Mouse (Mus musculus) Patski (cell line): ENCODE data around the gene Dusp16. TPM values are rescaled to one million over a fixed set of nuclear protein-coding genes. Genes with fewer than 3 reads are reported as not detected.

ENCODE experiments used
- ATAC-seq: fragments of 100-300 bp; one replicate; pipeline ENCODE4 v1.8.0; 2021
- CTCF ChIA-PET: fragments of 350-600 bp; sonication (Branson Sonifier 250); formaldehyde crosslinking; loops from one replicate; lab custom pipeline; 2022; ENCODE audit warnings: inconsistent platforms; lab: Charles Lee
- POLR2A ChIA-PET: fragments of 350-600 bp; sonication (Branson Sonifier 250); formaldehyde crosslinking; loops from one replicate; lab custom pipeline; 2022; ENCODE audit warnings: antibody characterized with exemption, inconsistent platforms; lab: Charles Lee
- DNase-seq: peaks from one replicate; pipeline ENCODE4 v3.0.0-alpha.2; 2011; ENCODE audit warnings: low read depth, low spot score
- H3K27me3 ChIP-seq: fragments of 371-371 bp; one replicate; pipeline ENCODE4 v1.5.1; 2021
- CTCF ChIP-seq: fragments of 100-300 bp; IDR thresholded peaks from one replicate; pipeline ENCODE4 v1.5.1; 2021
- in situ Hi-C: fragments of 300-500 bp; cut with MboI; formaldehyde crosslinking; loops from 3 replicates; pipeline ENCODE4 v1.11.1; 2018; ENCODE audit warnings: low pct_unique_long_range_greater_than_20kb, mixed read lengths
- polyA plus RNA-seq: library from polyadenylated mRNA; unstranded; gene quantifications from one replicate; pipeline ENCODE4 v1.2.3, GENCODE M21; 2021

Gene Dusp16
- polyA plus RNA-seq, result 43.7 TPM

GRCm38 (mm10) chr6:134792141-134793045 lies at the start of gene Dusp16:
Gene Dusp16, minus strand, starts transcription at chr6:134792625.
- no peaks in the 10 kb centered on the region for H3K27me3 ChIP-seq
- POLR2A ChIA-PET, result interaction anchor here (0.6 to 1.8 kb wide), 2 partner anchors 13 to 122 kb away, joined by 3 to 10 read pairs; no protein-coding TSS in a partner anchor
- CTCF ChIA-PET, result interaction anchor here (1.4 kb wide), 1 partner anchor 120 kb away, joined by 4 read pairs; no protein-coding TSS in a partner anchor
- in situ Hi-C loops, result loop anchor here (5.0 kb wide), 1 partner anchor 35 kb away; no protein-coding TSS in a partner anchor
- ATAC-seq (peak; percentile 75), DNase-seq (peak; percentile 90)
- TF ChIP-seq CTCF, result peak; percentile 19

DNA sequence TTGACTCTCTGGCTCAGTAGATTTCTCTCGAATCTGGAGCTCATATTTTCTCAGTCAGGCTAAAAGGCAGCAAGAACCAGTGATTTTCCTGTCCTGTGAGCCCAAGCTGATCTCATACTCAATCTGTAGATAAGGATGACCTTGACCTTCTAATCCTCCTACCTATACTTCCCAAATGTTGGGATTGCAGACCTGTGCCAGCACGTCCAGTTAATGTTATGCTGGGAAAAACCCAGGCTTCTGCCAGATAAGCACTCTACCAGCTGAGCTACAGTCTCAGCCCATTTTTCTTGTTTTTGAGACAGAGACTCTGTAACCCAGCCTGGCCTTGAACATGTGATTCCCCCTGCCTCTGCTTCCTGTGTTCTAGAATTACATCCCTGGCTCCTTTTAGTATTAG lies 47.9 kb upstream of the Dusp16 start:
- POLR2A ChIA-PET, result interaction anchor here (1.3 kb wide), 1 partner anchor 8 kb away, joined by 4 read pairs; no protein-coding TSS in a partner anchor
- CTCF ChIA-PET, result no interaction called here
- ATAC-seq (no peak), DNase-seq (no peak)
- no peaks in the 10 kb centered on the region for H3K27me3 ChIP-seq
- in situ Hi-C loops, result no loop called here
- TF ChIP-seq CTCF, result no peak

DNA sequence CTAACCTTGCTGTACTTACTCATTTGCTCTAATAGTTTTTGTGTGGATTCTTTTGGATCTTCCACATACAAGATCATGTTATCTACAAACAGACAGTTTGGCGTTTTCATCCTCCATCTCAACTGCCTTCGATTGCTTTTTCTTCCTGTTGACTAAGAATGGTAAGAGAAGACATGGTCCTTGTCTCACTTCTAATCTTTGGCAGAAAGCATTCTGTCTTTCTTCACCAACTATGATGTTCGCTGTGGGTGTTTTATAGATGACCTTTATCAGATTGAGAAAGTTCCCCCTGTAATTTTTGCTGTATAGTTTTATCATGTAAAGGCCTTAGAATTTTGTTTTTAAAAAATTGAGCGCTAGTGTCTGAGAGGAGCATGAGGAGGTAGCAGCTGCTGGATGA lies 45.7 kb upstream of the Dusp16 start:
- CTCF ChIA-PET, result interaction anchor here (1.0 to 1.2 kb wide), 3 partner anchors 9 to 25 kb away, joined by 3 to 5 read pairs (median 3); no protein-coding TSS in a partner anchor
- no peak for DNase-seq
- no peak for ATAC-seq
- POLR2A ChIA-PET, result no interaction called here
- in situ Hi-C loops, result no loop called here
- H3K27me3 ChIP-seq, result no peaks in the 10 kb centered on the region
- no peak for TF ChIP-seq CTCF

DNA sequence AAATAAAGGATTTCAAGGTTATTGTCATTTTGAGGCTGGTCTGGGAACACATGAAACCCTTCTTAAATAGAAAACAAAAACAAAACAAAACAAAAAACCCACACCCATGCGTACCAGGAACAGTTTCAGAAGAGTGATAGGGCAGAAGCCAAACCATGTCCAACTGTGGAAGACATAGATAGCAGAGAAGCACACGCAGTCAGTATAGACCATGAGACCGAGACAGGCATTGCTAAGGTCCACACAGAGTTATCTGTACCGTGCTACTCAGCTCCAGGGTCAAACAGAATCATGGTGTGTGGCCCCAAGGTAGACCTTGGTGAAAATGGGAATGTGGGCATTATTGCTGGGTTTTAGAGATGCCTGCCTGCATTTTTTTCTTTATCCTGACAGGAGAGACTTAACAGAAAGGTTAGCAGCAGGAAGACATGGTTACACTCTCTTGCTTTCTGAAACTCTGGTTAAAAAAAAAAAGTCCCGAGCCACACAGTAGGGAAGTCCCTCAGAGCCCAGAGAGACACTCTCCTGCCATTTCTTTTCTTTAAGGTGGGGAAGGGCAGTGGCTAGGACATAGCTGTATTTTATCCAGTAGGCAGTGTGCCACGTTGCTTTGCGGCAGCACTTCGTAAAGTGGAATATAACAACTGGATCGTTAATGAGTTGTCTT lies 42.3 kb upstream of the Dusp16 start:
- ChIA-PET CTCF (interaction anchor here (0.7 to 0.9 kb wide), 2 partner anchors 12 to 40 kb away, joined by 3 read pairs; no protein-coding TSS in a partner anchor), POLR2A (no interaction called here)
- in situ Hi-C loops, result no loop called here
- ATAC-seq, result no peak
- H3K27me3 ChIP-seq, result no peaks in the 10 kb centered on the region
- TF ChIP-seq CTCF, result no peak
- no peak for DNase-seq

GRCm38 (mm10) chr6:134830776-134831175 lies 38.4 kb upstream of the Dusp16 start:
- DNase-seq, result no peak
- ChIA-PET POLR2A (interaction anchor here (0.7 kb wide), 1 partner anchor 305 kb away, joined by 3 read pairs; no protein-coding TSS in a partner anchor), CTCF (interaction anchor here (0.6 to 2.7 kb wide), 2 partner anchors 37 to 162 kb away, joined by 3 to 8 read pairs; no protein-coding TSS in a partner anchor)
- no peak for TF ChIP-seq CTCF
- in situ Hi-C loops, result no loop called here
- ATAC-seq, result no peak
- H3K27me3 ChIP-seq, result no peaks in the 10 kb centered on the region

DNA sequence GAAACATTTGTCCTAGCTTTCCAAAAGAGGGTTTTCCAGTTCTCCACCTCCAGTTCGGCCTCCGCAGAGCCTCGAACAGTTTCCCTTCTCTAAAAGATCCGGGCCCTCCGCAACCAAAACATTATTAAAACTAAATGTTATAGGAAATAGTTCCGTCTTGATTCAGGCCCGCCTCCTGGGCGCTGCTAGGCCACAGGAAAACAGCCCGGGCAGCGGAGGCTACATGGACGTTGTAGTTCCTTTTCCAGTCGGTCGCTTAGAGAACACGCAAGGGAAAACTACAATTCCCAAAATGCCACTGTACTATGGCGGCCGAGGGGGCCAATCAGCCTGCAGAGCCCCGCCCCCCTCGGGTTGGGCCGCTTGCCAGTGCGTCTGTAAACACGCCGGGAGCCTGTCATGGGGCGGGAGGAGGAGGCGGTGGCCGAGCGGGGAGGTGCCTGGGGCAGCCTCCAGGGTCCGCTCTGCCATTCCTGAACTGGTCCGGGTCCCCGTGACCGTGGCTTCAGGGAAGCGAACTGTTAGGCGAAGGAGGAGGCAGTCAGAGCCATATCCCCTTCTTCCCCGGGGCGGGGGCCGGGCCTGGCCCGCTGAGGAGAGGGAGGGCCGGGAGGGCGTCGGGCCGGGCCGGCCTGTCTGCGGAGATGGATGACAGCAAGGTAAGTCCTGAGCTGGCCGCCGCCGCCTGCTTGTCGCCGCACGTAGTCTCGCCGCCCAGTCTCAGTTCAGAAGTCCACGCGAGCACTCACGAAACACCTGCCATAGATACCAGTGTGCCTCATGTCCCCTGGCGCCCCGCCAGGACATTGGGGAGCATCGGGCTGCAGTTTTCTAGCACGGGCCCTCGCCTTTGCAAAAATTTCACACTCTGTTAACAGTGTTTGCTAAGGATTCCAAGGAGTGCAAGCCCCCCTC lies 37.6 kb upstream of the Dusp16 start, which contains the start of gene Crebl2:
Gene Crebl2 (plus strand): TSS at position 369 of the 915 bp plus-strand sequence.
- in situ Hi-C loops, result loop anchor here (5.0 kb wide), 2 partner anchors 38 to 168 kb away; partner anchors contain the start of gene Dusp16
- ATAC-seq, result peak; percentile 88
- ChIA-PET POLR2A (interaction anchor here (0.7 to 0.9 kb wide), 2 partner anchors 40 to 304 kb away, joined by 3 read pairs; no protein-coding TSS in a partner anchor), CTCF (interaction anchor here (2.7 kb wide), 1 partner anchor 36 kb away, joined by 8 read pairs; no protein-coding TSS in a partner anchor)
- DNase-seq, result peak; percentile 93
- no peak for TF ChIP-seq CTCF
- H3K27me3 ChIP-seq, result no peaks in the 10 kb centered on the region

GRCm38 (mm10) chr6:134822844-134823243 lies 30.4 kb upstream of the Dusp16 start:
- no peaks in the 10 kb centered on the region for H3K27me3 ChIP-seq
- in situ Hi-C loops, result no loop called here
- ChIA-PET POLR2A (no interaction called here), CTCF (no interaction called here)
- no peak for ATAC-seq
- TF ChIP-seq CTCF, result peak; percentile 61
- DNase-seq, result no peak

- ATAC-seq, result peak; percentile 41
- ChIA-PET POLR2A (no interaction called here), CTCF (interaction anchor here (0.9 to 2.4 kb wide), 2 partner anchors 26 to 161 kb away, joined by 3 to 11 read pairs; no protein-coding TSS in a partner anchor)
- peak; percentile 37 for TF ChIP-seq CTCF
- in situ Hi-C loops, result no loop called here
- no peak for DNase-seq
- H3K27me3 ChIP-seq, result no peaks in the 10 kb centered on the region
These were observed 28.0 kb upstream of the Dusp16 start for GRCm38 (mm10) chr6:134820411-134820810.

DNA sequence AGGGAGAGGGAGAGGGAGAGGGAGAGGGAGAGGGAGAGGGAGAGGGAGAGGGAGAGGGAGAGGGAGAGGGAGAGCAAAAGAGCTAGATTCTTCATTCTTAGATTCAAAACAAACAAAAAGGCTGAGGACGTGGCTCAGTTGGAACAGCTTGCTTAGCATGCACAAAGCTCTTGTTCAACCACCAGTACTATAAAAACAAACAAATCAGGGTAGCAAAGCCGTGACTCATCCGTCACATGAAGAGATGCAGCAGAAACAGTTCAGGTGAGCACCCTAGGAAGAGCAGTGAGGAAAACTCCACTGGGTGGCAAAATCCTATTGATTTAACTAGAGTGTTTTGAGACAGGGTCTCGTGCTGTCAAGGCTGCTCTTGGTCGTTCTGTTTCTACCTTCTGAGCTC lies 27.3 kb upstream of the Dusp16 start:
- DNase-seq (no peak), ATAC-seq (peak; percentile 73)
- no peaks in the 10 kb centered on the region for H3K27me3 ChIP-seq
- in situ Hi-C loops, result no loop called here
- POLR2A ChIA-PET, result no interaction called here
- CTCF ChIA-PET, result interaction anchor here (1.0 to 2.4 kb wide), 4 partner anchors 26 to 160 kb away, joined by 3 to 11 read pairs (median 3); no protein-coding TSS in a partner anchor
- TF ChIP-seq CTCF, result no peak
